Mouse (Mus musculus) neural tube, embryonic 10.5 days (tissue): ENCODE data around the gene Aldh5a1.

ENCODE experiments used
- DNase-seq: peaks from one replicate; pipeline ENCODE4 v3.0.0-alpha.2; 2017; ENCODE audit warnings: low spot score; ENCODE audit errors: extremely low spot score

Aldh5a1 gene

DNA sequence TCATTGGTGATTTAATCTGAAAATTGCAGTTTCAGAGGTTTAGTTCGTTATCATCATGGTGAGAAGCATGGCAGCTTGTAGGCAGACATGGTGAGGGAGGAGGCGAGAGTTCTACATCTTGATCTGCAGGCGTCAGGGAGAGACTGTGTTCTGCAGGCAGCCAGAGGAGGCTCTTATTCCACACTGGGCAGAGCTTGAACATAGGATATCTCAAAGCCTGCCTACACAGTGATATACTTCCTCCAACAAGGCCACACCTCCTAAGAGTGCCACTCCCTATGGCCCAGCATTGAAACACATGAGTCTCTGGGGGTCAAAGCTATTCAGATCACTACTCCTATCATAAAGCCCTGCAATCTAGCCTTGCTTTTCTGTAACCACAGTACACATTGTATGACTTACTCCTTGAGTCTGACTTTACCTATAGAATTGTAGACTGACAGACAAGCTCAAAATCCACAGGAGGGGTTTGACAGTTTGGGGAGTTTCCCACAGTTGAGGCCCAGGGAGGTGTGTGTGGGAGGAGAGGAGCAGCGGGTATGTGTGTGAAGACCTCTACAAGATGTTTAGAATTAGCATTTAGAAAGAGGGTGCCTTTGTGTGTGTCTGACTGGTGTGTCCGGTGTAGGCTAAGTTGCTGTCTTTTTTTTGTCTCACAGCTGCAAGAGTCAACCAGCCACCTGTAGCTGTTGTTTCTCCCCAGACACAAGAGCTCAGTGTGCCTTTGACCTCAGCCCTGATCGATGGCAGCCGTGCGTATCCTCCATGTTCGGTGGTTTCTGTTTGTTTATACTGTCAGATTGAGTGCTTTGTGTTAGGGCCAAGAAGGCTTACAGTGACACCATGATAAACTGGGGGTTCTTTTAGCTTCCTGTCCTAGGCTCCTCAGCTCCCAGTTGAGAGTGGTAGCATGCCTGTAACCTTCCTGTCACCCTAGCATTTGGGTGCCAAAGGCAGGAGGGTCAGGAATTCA lies 70.7 kb downstream of the Aldh5a1 start:
- DNase-seq: no peak

DNA sequence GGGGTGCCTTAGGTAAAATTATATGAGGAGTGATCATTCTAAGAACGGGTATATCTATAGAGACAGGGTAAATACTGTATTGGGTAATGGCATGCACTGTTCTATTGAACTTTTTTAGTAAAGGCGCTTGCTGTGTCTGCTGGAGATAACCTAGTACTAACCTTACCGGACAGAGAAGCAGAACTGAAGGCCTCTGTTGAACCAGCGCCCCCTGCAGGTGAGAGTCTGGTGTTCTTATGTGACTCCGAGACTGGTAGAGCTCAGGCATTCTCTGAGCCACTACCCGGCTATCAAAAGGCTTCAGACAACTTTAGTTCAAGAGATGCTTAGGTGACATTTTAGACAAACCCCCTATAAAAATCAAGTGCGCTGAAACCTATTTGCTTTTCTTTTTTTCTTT lies 74.9 kb downstream of the Aldh5a1 start:
- peak; percentile 26 for DNase-seq

DNA sequence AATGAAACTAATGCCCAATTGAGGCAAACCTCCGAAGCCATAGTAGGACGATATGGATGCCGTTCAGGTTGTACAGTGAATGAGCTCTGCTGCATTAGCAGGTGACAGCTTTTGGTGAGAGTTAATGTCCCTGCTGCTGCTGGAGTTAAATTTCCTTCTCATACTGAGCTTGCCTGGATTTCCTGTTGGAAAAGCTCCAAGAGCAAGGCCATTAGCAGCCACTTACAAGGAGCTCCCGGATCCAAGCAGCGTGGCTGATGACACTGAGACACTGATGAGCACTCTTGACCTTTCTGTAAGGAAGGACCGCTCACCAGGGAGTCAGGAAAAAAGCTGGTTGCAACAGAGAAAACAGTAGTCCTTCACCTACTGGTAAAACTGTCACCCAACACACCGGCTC lies 75.4 kb downstream of the Aldh5a1 start:
- no peak for DNase-seq

DNA sequence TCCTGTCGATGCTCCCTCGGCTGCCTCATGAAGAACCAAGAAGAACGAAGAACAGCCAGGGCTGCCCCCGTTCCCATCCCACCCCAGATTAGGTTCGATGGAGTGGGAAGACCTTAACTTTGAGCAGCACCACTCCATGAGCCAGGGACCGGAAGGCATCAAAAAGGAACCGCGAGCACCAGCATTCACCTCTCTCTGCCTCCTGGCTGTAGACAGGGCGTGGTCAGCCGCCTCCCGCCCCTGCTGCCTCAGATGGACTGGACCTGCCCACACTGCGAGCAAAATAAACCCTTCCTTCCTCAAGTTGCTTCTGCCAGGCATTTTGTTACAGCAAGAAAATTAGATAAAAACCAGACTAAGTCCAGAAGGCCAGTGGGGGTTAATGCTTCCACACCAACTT lies 76.4 kb downstream of the Aldh5a1 start:
- no peak for DNase-seq

DNA sequence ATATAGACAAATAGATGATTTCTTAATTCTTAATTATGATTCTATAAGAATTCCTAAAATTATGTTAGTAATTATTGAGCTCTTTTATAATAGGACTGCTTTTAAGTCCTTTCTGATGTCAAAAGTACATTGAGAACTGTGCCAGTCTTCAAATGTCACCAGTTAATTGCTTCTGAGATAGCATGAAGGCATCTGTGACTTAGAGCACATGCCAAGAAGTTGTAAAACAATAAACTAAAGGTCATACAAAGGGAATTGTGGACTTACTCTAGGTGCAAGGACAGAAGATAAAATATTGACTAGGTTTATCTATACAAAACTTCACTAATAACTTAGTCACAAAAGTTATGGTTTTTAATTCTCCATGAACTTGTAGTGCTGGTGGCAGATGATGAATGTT lies 78.3 kb downstream of the Aldh5a1 start:
- DNase-seq: no peak
